Mouse (Mus musculus): ENCODE measurements at regions not wholly inside any gene's neighbourhood (a gene's known extent, or its start where the extent isn't known, plus 50 kb on each side); places are given as distances from the start of the nearest gene placed in this dataset.
"Not testable (repeated sequence)": the region's sequence is repeated elsewhere in the genome, so short reads cannot be mapped to it uniquely, and the experiment has no call there.

- DNase-seq (ENCODE audit: low read depth, low spot score), result peak; percentile 61
Observed at GRCm38 (mm10) chr4:22131751-22132736, 200.9 kb downstream of the Faxc start.

GRCm38 (mm10) chr4:22133547-22134495, 202.7 kb downstream of the Faxc start:
- DNase-seq (ENCODE audit: low read depth, low spot score), result no peak

- DNase-seq (ENCODE audit: low read depth, low spot score), result no peak
Observed at GRCm38 (mm10) chr4:22140122-22140521, 209.0 kb downstream of the Faxc start.

- no peak for DNase-seq (ENCODE audit: low read depth, low spot score)
Observed at GRCm38 (mm10) chr4:22143546-22143945, 212.4 kb downstream of the Faxc start.

GRCm38 (mm10) chr4:22144834-22145233, 212.5 kb upstream of the Fbxl4 start:
- not testable (repeated sequence) for DNase-seq (ENCODE audit: low read depth, low spot score)

- DNase-seq (ENCODE audit: low read depth, low spot score), result no peak
Observed at GRCm38 (mm10) chr4:22146648-22147409, 210.5 kb upstream of the Fbxl4 start.

GRCm38 (mm10) chr4:22151899-22152493, 205.3 kb upstream of the Fbxl4 start:
- DNase-seq (ENCODE audit: low read depth, low spot score), result no peak

- no peak for DNase-seq (ENCODE audit: low read depth, low spot score)
Observed at GRCm38 (mm10) chr4:22152971-22153544, 204.3 kb upstream of the Fbxl4 start.

GRCm38 (mm10) chr4:22153620-22154019, 203.7 kb upstream of the Fbxl4 start:
- no peak for DNase-seq (ENCODE audit: low read depth, low spot score)

GRCm38 (mm10) chr4:22186422-22186821, 170.9 kb upstream of the Fbxl4 start:
- DNase-seq (ENCODE audit: low read depth, low spot score), result no peak

GRCm38 (mm10) chr4:22188141-22189006, 169.0 kb upstream of the Fbxl4 start:
- DNase-seq (ENCODE audit: low read depth, low spot score), result no peak

- no peak for DNase-seq (ENCODE audit: low read depth, low spot score)
Observed at GRCm38 (mm10) chr4:22196501-22196900, 160.8 kb upstream of the Fbxl4 start.

GRCm38 (mm10) chr4:22208531-22208930, 148.8 kb upstream of the Fbxl4 start:
- DNase-seq (ENCODE audit: low read depth, low spot score), result peak; percentile 23

- no peak for DNase-seq (ENCODE audit: low read depth, low spot score)
Observed at GRCm38 (mm10) chr4:22237640-22238039, 119.7 kb upstream of the Fbxl4 start.

GRCm38 (mm10) chr4:22250276-22250675, 107.1 kb upstream of the Fbxl4 start:
- DNase-seq (ENCODE audit: low read depth, low spot score), result not testable (repeated sequence)

- no peak for DNase-seq (ENCODE audit: low read depth, low spot score)
Observed at GRCm38 (mm10) chr4:22263903-22264302, 93.4 kb upstream of the Fbxl4 start.

- DNase-seq (ENCODE audit: low read depth, low spot score), result no peak
Observed at GRCm38 (mm10) chr4:22269064-22269463, 88.3 kb upstream of the Fbxl4 start.

- peak; percentile 32 for DNase-seq (ENCODE audit: low read depth, low spot score)
Observed at GRCm38 (mm10) chr4:22274178-22274577, 83.2 kb upstream of the Fbxl4 start.

GRCm38 (mm10) chr4:22282536-22283323, 74.6 kb upstream of the Fbxl4 start:
- peak; percentile 43 for DNase-seq (ENCODE audit: low read depth, low spot score)

All from 3T3-L1 (cell line).